ENCODE assay signal across 8 mouse cellular contexts in the genomic region with DNA sequence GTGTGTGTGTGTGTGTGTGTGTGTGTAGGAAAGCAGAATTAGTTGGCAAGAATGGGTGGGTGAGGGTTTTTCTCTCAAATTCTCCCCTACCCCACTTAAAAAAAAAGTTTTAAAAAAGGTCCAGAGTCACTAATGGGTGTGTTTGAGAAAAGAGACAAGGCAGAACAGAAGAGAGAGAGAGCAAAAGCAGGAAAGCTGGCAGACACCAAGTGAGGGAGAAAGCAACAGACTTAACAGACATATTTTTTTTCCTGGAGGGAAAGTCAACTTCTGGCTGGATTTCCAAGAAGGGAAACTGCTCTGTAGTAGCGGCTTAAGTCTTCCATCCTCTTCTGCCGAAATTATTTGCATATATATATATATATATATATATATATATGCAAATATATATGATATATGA. TPM values are rescaled to one million over a fixed set of nuclear protein-coding genes. Genes with fewer than 3 reads are reported as not detected.
DNase-seq lines count a peak whose midpoint lies in the region; ATAC-seq and TF ChIP-seq lines count a peak whose summit lies in the region.

No protein-coding gene starts in this region.

- no peak overlapping the region for H3K9ac ChIP-seq in lung, postnatal 0 days (replicated peaks; ENCODE audit: low read depth)
- H3K9ac ChIP-seq in forebrain, embryonic 13.5 days: no peak overlapping the region
- peak overlapping the region; percentile 44 for H3K9ac ChIP-seq in limb, embryonic 14.5 days (ENCODE audit: low read depth, low read length, severe bottlenecking)

- ATAC-seq in lung, postnatal 0 days: peak; percentile 8; the same call in 1 of the 2 replicates
- ATAC-seq in forebrain, embryonic 13.5 days: no peak; the same call in 1 of the 2 replicates
- 0 out of 2 replicates have a peak, but pooled peaks have one; percentile 0 for ATAC-seq in limb, embryonic 14.5 days (ENCODE audit: low FRiP score, low read depth)

- H3K4me1 ChIP-seq in lung, postnatal 0 days (ENCODE audit: insufficient read depth, low read depth, low read length): 0 out of 2 replicates have a peak, but pooled peaks cover 4% of the 10 kb centered on the region
- H3K4me1 ChIP-seq in forebrain, embryonic 13.5 days: peaks cover 30% of the 10 kb centered on the region
- peaks cover 30% of the 10 kb centered on the region for H3K4me1 ChIP-seq in limb, embryonic 14.5 days (ENCODE audit: control insufficient read depth, insufficient read depth, low read length)
- H3K4me1 ChIP-seq in small intestine, adult 2 months (ENCODE audit: control insufficient read depth, insufficient read depth, insufficient read length, low read length): peaks cover 12% of the 10 kb centered on the region; the same call in 1 of the 2 replicates

- peak overlapping the region; percentile 93 for H3K4me2 ChIP-seq in lung, postnatal 0 days (replicated peaks; ENCODE audit: low read depth, low read length)
- H3K4me2 ChIP-seq in forebrain, embryonic 13.5 days: peak overlapping the region; percentile 87
- peak overlapping the region; percentile 78 for H3K4me2 ChIP-seq in limb, embryonic 14.5 days (replicated peaks; ENCODE audit: low read depth, low read length, severe bottlenecking)

- peak overlapping the region; percentile 74; the same call in 1 of the 2 replicates for H3K27ac ChIP-seq in lung, postnatal 0 days (ENCODE audit: low read length)
- H3K27ac ChIP-seq in forebrain, embryonic 13.5 days: no peak overlapping the region
- peak overlapping the region; percentile 91 for H3K27ac ChIP-seq in limb, embryonic 14.5 days (replicated peaks; ENCODE audit: low read depth, low read length)
- H3K27ac ChIP-seq in small intestine, adult 2 months (ENCODE audit: insufficient read depth, low read depth, low read length): peak overlapping the region; percentile 58

- DNase-seq in lung, postnatal 0 days (ENCODE audit: low spot score): no peak
- DNase-seq in lung, postnatal 36 days: no peak
- DNase-seq in limb, embryonic 14.5 days (ENCODE audit: low spot score): peak; percentile 47
- no peak for DNase-seq in cerebellum, adult 11 months
- DNase-seq in gastrocnemius, postnatal 4 days (ENCODE audit: low spot score in 2 of 2): no peak
- no peak for DNase-seq in left cerebral cortex, adult 18-20 months (ENCODE audit: low spot score in 2 of 2)

- no peak for TF ChIP-seq POLR2A in limb, embryonic 14.5 days (IDR thresholded peaks at IDR 0.05; ENCODE audit: borderline replicate concordance, extremely low read depth, insufficient read depth, insufficient read length)
- no peak for TF ChIP-seq POLR2A in small intestine, adult 2 months (IDR thresholded peaks at IDR 0.05; ENCODE audit: low read depth, low read length)

- no peak for TF ChIP-seq EP300 in lung, postnatal 0 days (IDR thresholded peaks at IDR 0.05)

- peak overlapping the region; percentile 62; the same call in 1 of the 2 replicates for H3K4me3 ChIP-seq in lung, postnatal 0 days (ENCODE audit: low read depth, low read length)
- H3K4me3 ChIP-seq in forebrain, embryonic 13.5 days: peak overlapping the region; percentile 65
- peak overlapping the region; percentile 79 for H3K4me3 ChIP-seq in limb, embryonic 14.5 days (replicated peaks; ENCODE audit: low read length)
- peak overlapping the region; percentile 89 for H3K4me3 ChIP-seq in small intestine, adult 2 months (ENCODE audit: low read depth, low read length)

- H3K9me3 ChIP-seq in lung, postnatal 0 days (ENCODE audit: low read length): no peaks in the 10 kb centered on the region
- no peaks in the 10 kb centered on the region for H3K9me3 ChIP-seq in forebrain, embryonic 13.5 days (replicated peaks)
- no peaks in the 10 kb centered on the region for H3K9me3 ChIP-seq in limb, embryonic 14.5 days (ENCODE audit: control insufficient read depth, low read length)

- no peaks in the 10 kb centered on the region for H3K27me3 ChIP-seq in lung, postnatal 0 days (replicated peaks; ENCODE audit: insufficient read depth, low read length)
- no peaks in the 10 kb centered on the region; the same call in 1 of the 2 replicates for H3K27me3 ChIP-seq in forebrain, embryonic 13.5 days
- no peaks in the 10 kb centered on the region for H3K27me3 ChIP-seq in limb, embryonic 14.5 days (ENCODE audit: control insufficient read depth, insufficient read depth, low read length)
- H3K27me3 ChIP-seq in small intestine, adult 2 months (ENCODE audit: control insufficient read depth, insufficient read depth, low read length): no peaks in the 10 kb centered on the region

- no peak for TF ChIP-seq CTCF in lung, postnatal 0 days (IDR thresholded peaks at IDR 0.05)
- TF ChIP-seq CTCF in small intestine, adult 2 months (IDR thresholded peaks at IDR 0.05; ENCODE audit: extremely low read depth, insufficient read length, insufficient replicate concordance, low read depth, low read length): no peak

- H3K36me3 ChIP-seq in lung, postnatal 0 days (ENCODE audit: insufficient read depth, low read length): no peaks in the 10 kb centered on the region
- H3K36me3 ChIP-seq in forebrain, embryonic 13.5 days (ENCODE audit: poor library complexity, severe bottlenecking): no peaks in the 10 kb centered on the region
- no peaks in the 10 kb centered on the region for H3K36me3 ChIP-seq in limb, embryonic 14.5 days (ENCODE audit: control insufficient read depth, insufficient read depth, low read length)
- 0 out of 2 replicates have a peak, but pooled peaks cover 2% of the 10 kb centered on the region for H3K36me3 ChIP-seq in small intestine, adult 2 months (ENCODE audit: control insufficient read depth, insufficient read depth, low read length)

- WGBS in lung, postnatal 0 days: 11% methylated on average over 2 of the region's 2 CpGs
- WGBS in forebrain, embryonic 13.5 days: 42% methylated on average over 2 of the region's 2 CpGs
- 15% methylated on average over 2 of the region's 2 CpGs for WGBS in limb, embryonic 14.5 days
- WGBS in small intestine, adult 2 months: 37% methylated on average over 2 of the region's 2 CpGs

RNA-seq across cellular contexts. Expression of a gene that starts 0.5 kb away (rescaled TPM):
- 8.6 and 9.1 TPM in 2 replicates for polyA plus RNA-seq in lung, postnatal 0 days (2015; fragmentation: Nextera tagmentation; extraction: Ambion mirVana)
- 6.4 and 7.6 TPM in 2 replicates for polyA plus RNA-seq in forebrain, embryonic 13.5 days (2015; fragmentation: Nextera tagmentation; extraction: Ambion mirVana)
- polyA plus RNA-seq in limb, embryonic 14.5 days (2012; rRNA removed): 44.0 and 61.0 TPM in 2 replicates
- polyA plus RNA-seq in limb, embryonic 14.5 days (2014; fragmentation: Nextera tagmentation; extraction: Ambion mirVana): 28.6 and 31.4 TPM in 2 replicates
- polyA plus RNA-seq in small intestine, adult 2 months (2012; rRNA removed): 34.0 and 55.0 TPM in 2 replicates
- 10 to 100 TPM; 16.4 to 19.3 TPM for total RNA-seq in gastrocnemius, postnatal 4 days (2021)
- 1 to 10 TPM; 2.1 to 3.1 TPM for total RNA-seq in left cerebral cortex, adult 18-20 months (2021)

RNA-seq across cellular contexts. Expression of a gene that starts 40.7 kb away (rescaled TPM):
- 33.1 and 43.4 TPM in 2 replicates for polyA plus RNA-seq in lung, postnatal 0 days (2015; fragmentation: Nextera tagmentation; extraction: Ambion mirVana)
- 9.3 and 12.8 TPM in 2 replicates for polyA plus RNA-seq in forebrain, embryonic 13.5 days (2015; fragmentation: Nextera tagmentation; extraction: Ambion mirVana)
- 22.6 and 23.6 TPM in 2 replicates for polyA plus RNA-seq in limb, embryonic 14.5 days (2012; rRNA removed)
- polyA plus RNA-seq in limb, embryonic 14.5 days (2014; fragmentation: Nextera tagmentation; extraction: Ambion mirVana): 35.7 and 37.9 TPM in 2 replicates
- polyA plus RNA-seq in small intestine, adult 2 months (2012; rRNA removed): 1.4 and 4.2 TPM in 2 replicates
- total RNA-seq in gastrocnemius, postnatal 4 days (2021): 10 to 100 TPM in 1 of 2 experiments, 1 to 10 TPM in 1; 7.7 to 11.7 TPM
- 10 to 100 TPM; 20.8 to 25.0 TPM for total RNA-seq in left cerebral cortex, adult 18-20 months (2021)
